Mouse (Mus musculus) kidney, embryonic 14.5 days (tissue): ENCODE results near the gene Gtf2f1. TPM values are rescaled to one million over a fixed set of nuclear protein-coding genes. Genes with fewer than 3 reads are reported as not detected.
A peak's percentile ranks its signal among the peaks of the same experiment; 100 is the strongest.

ENCODE experiments used
- ATAC-seq: fragments of 200-750 bp; cut with Nextera tagmentation; 2 replicates; pipeline ENCODE4 v1.8.0; 2017; ENCODE audit warnings: moderate number of reproducible peaks, mild to moderate bottlenecking, moderate TSS enrichment, moderate library complexity; ENCODE audit not compliant: low FRiP score, low TSS enrichment
- H3K27ac ChIP-seq: fragments of 300-500 bp; sonication (generic); 2 replicates; pipeline ENCODE4 v1.5.1; 2014; ENCODE audit warnings: low read depth, mild to moderate bottlenecking, low read length, moderate library complexity, mixed read lengths
- H3K27me3 ChIP-seq: fragments of 300-500 bp; sonication (generic); 2 replicates; pipeline ENCODE4 v1.6.1; 2014; ENCODE audit warnings: mild to moderate bottlenecking, low read length; ENCODE audit not compliant: control insufficient read depth, insufficient read depth
- H3K36me3 ChIP-seq: fragments of 300-500 bp; sonication (generic); 2 replicates; pipeline ENCODE4 v1.6.1; 2014; ENCODE audit warnings: low read length, mixed read lengths; ENCODE audit not compliant: control insufficient read depth, insufficient read depth
- H3K4me1 ChIP-seq: fragments of 300-500 bp; sonication (generic); 2 replicates; pipeline ENCODE4 v1.6.1; 2014; ENCODE audit warnings: low read length, mixed read lengths; ENCODE audit not compliant: control insufficient read depth, insufficient read depth
- H3K4me2 ChIP-seq: fragments of 300-500 bp; sonication (generic); replicated peaks from 2 replicates; pipeline ENCODE4 v1.6.1; 2014; ENCODE audit warnings: low read depth, mild to moderate bottlenecking, low read length
- H3K4me3 ChIP-seq: fragments of 300-500 bp; sonication (generic); 2 replicates; pipeline ENCODE4 v1.5.1; 2014; ENCODE audit warnings: mild to moderate bottlenecking, low read length
- H3K9ac ChIP-seq: fragments of 300-500 bp; sonication (generic); 2 replicates; pipeline ENCODE4 v1.6.1; 2014; ENCODE audit warnings: low read depth, mild to moderate bottlenecking, low read length, moderate library complexity
- H3K9me3 ChIP-seq: fragments of 300-500 bp; sonication (generic); 2 replicates; pipeline ENCODE4 v1.6.1; 2016; ENCODE audit warnings: low read length; ENCODE audit not compliant: control insufficient read depth
- WGBS: fragments of 180-500 bp; shearing (Covaris S2); extraction: QIAGEN DNeasy Blood & Tissue Kit; methylation state at CpG from one replicate; pipeline ENCODE4 v1.1.7; 2014; 5-methylcytosine and 5-hydroxymethylcytosine counted together
- polyA plus RNA-seq: library from polyadenylated mRNA; unstranded; fragments of >200 nt; fragmentation: Nextera tagmentation; extraction: Ambion mirVana; gene quantifications from 2 replicates; pipeline ENCODE4 v1.2.1, GENCODE M21; 2014

Gtf2f1 gene
- polyA plus RNA-seq, 1 experiment from 2014 or later: 65.6 TPM

GRCm38 (mm10) chr17:56970081-56970480 is 41.0 kb downstream of the Gtf2f1 start:
- no peak overlapping the region for H3K27ac ChIP-seq
- no peak overlapping the region for H3K4me3 ChIP-seq
- H3K9me3 ChIP-seq: no peaks in the 10 kb centered on the region
- H3K27me3 ChIP-seq: 0 out of 2 replicates have a peak, but pooled peaks cover 3% of the 10 kb centered on the region
- no peak overlapping the region for H3K9ac ChIP-seq
- H3K36me3 ChIP-seq: no peaks in the 10 kb centered on the region
- H3K4me2 ChIP-seq: no peak overlapping the region
- no peak for ATAC-seq
- H3K4me1 ChIP-seq: no peaks in the 10 kb centered on the region
- WGBS: 72% methylated on average over 5 of the region's 5 CpGs

- no peak for ATAC-seq
- H3K9me3 ChIP-seq: no peaks in the 10 kb centered on the region
Measured at GRCm38 (mm10) chr17:56969321-56969720, 41.8 kb downstream of the Gtf2f1 start.

GRCm38 (mm10) chr17:56963646-56964045 is 47.4 kb downstream of the Gtf2f1 start:
- no peaks in the 10 kb centered on the region for H3K36me3 ChIP-seq

More at GRCm38 (mm10) chr17:56969321-56969720, 41.8 kb downstream of the Gtf2f1 start:
- H3K4me2 ChIP-seq: no peak overlapping the region
- 63% methylated on average over 3 of the region's 3 CpGs for WGBS
- H3K27ac ChIP-seq: no peak overlapping the region
- H3K9ac ChIP-seq: no peak overlapping the region
- no peak overlapping the region for H3K4me3 ChIP-seq
- H3K36me3 ChIP-seq: no peaks in the 10 kb centered on the region
- no peaks in the 10 kb centered on the region for H3K4me1 ChIP-seq
- 0 out of 2 replicates have a peak, but pooled peaks cover 3% of the 10 kb centered on the region for H3K27me3 ChIP-seq

GRCm38 (mm10) chr17:56962642-56963405 is 48.3 kb downstream of the Gtf2f1 start:
- no peak overlapping the region for H3K27ac ChIP-seq
- WGBS: 81% methylated on average over 5 of the region's 5 CpGs
- no peak overlapping the region for H3K9ac ChIP-seq
- H3K9me3 ChIP-seq: peaks cover 2% of the 10 kb centered on the region; the same call in 1 of the 2 replicates
- no peak for ATAC-seq
- no peaks in the 10 kb centered on the region for H3K36me3 ChIP-seq
- no peak overlapping the region for H3K4me3 ChIP-seq
- no peaks in the 10 kb centered on the region for H3K27me3 ChIP-seq
- no peak overlapping the region for H3K4me2 ChIP-seq
- H3K4me1 ChIP-seq: no peaks in the 10 kb centered on the region

More at GRCm38 (mm10) chr17:56963646-56964045, 47.4 kb downstream of the Gtf2f1 start:
- Histone ChIP-seq H3K9me3 (peaks cover 2% of the 10 kb centered on the region; the same call in 1 of the 2 replicates), H3K9ac (no peak overlapping the region), H3K4me3 (no peak overlapping the region), H3K4me1 (no peaks in the 10 kb centered on the region), H3K4me2 (no peak overlapping the region), H3K27ac (no peak overlapping the region), H3K27me3 (0 out of 2 replicates have a peak, but pooled peaks cover 3% of the 10 kb centered on the region)
- ATAC-seq: no peak
- 81% methylated on average over 6 of the region's 6 CpGs for WGBS

- Histone ChIP-seq H3K4me1 (no peaks in the 10 kb centered on the region), H3K27me3 (no peaks in the 10 kb centered on the region), H3K36me3 (no peaks in the 10 kb centered on the region), H3K9ac (no peak overlapping the region), H3K4me3 (no peak overlapping the region), H3K9me3 (peaks cover 2% of the 10 kb centered on the region; the same call in 1 of the 2 replicates), H3K27ac (no peak overlapping the region), H3K4me2 (no peak overlapping the region)
- no peak for ATAC-seq
- 88% methylated on average over 4 of the region's 4 CpGs for WGBS
Measured at GRCm38 (mm10) chr17:56961880-56962279, 49.2 kb downstream of the Gtf2f1 start.

GRCm38 (mm10) chr17:56958667-56959066 is 52.4 kb downstream of the Gtf2f1 start:
- 84% methylated on average over 4 of the region's 4 CpGs for WGBS
- H3K9me3 ChIP-seq: peaks cover 2% of the 10 kb centered on the region; the same call in 1 of the 2 replicates

GRCm38 (mm10) chr17:56957763-56958429 is 53.2 kb downstream of the Gtf2f1 start:
- peak; percentile 66; the same call in 1 of the 2 replicates for ATAC-seq
- WGBS: 33% methylated on average over 11 of the region's 11 CpGs
- H3K9ac ChIP-seq: no peak overlapping the region
- H3K4me2 ChIP-seq: no peak overlapping the region
- H3K4me1 ChIP-seq: no peaks in the 10 kb centered on the region
- peaks cover 2% of the 10 kb centered on the region; the same call in 1 of the 2 replicates for H3K9me3 ChIP-seq
- no peaks in the 10 kb centered on the region for H3K27me3 ChIP-seq
- no peak overlapping the region for H3K4me3 ChIP-seq
- no peaks in the 10 kb centered on the region for H3K36me3 ChIP-seq
- no peak overlapping the region for H3K27ac ChIP-seq

More at GRCm38 (mm10) chr17:56958667-56959066, 52.4 kb downstream of the Gtf2f1 start:
- Histone ChIP-seq H3K4me2 (no peak overlapping the region), H3K4me1 (no peaks in the 10 kb centered on the region), H3K27ac (no peak overlapping the region), H3K4me3 (no peak overlapping the region), H3K36me3 (no peaks in the 10 kb centered on the region), H3K27me3 (no peaks in the 10 kb centered on the region), H3K9ac (no peak overlapping the region)
- ATAC-seq: no peak

GRCm38 (mm10) chr17:56954871-56955270 is 56.2 kb downstream of the Gtf2f1 start:
- H3K4me3 ChIP-seq: no peak overlapping the region
- no peaks in the 10 kb centered on the region for H3K27me3 ChIP-seq
- ATAC-seq: no peak
- no peak overlapping the region for H3K4me2 ChIP-seq
- WGBS: 77% methylated on average over 7 of the region's 7 CpGs
- H3K9me3 ChIP-seq: no peaks in the 10 kb centered on the region
- no peaks in the 10 kb centered on the region for H3K4me1 ChIP-seq
- H3K36me3 ChIP-seq: no peaks in the 10 kb centered on the region
- no peak overlapping the region for H3K27ac ChIP-seq
- no peak overlapping the region for H3K9ac ChIP-seq
